Comparison of ENCODE assay signal across 22 mouse cellular contexts in the genomic region with DNA sequence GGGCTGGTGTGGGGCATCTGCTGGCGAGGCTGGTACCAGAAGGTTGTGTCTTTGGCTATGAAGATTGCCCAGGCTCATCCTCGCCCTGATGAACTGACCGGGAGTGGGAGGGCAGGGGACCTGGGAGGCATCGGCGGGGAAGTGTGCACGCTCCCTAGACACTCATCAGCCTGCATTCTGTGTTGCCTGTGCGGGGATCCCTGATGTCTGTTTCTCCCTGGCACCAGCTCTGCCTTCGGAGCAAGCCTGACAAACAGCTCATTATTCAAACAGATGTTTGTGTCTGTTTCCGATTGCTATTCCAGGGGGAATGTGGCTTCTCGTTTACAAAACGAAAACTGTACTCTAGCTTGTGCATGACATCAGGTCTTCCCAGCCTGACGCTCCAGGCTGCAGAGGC.
DNase-seq lines count a peak whose midpoint lies in the region; ATAC-seq and TF ChIP-seq lines count a peak whose summit lies in the region.
"Had no signal": no experiment of that assay in that cellular context is flagged by ENCODE, and none has a peak within 500 bp of the region (broad histone marks: within the 10 kb centered on the region; RNA-seq: fewer than 3 reads in every experiment).

No protein-coding gene starts in this region.

- ATAC-seq in hindbrain, embryonic 14.5 days (ENCODE audit: low FRiP score) = peak; percentile 46; the same call in 1 of the 2 replicates
- ATAC-seq in hindbrain, embryonic 12.5 days (ENCODE audit: low FRiP score) = no peak
- peak; percentile 39; the same call in 1 of the 2 replicates for ATAC-seq in neural tube, embryonic 14.5 days (ENCODE audit: low read depth)
- ATAC-seq in megakaryocyte progenitor cell, adult 5-6 weeks (replicated peaks; ENCODE audit: poor library complexity) = no peak
- ATAC-seq: inflammation-experienced regulatory T-cells, adult 6 months had no signal

- no peak overlapping the region for H3K4me3 ChIP-seq in hindbrain, embryonic 14.5 days (replicated peaks; ENCODE audit: low read length)
- H3K4me3 ChIP-seq in hindbrain, embryonic 12.5 days = no peak overlapping the region
- no peak overlapping the region for H3K4me3 ChIP-seq in neural tube, embryonic 14.5 days (ENCODE audit: low read depth, low read length)
- H3K4me3 ChIP-seq: embryonic facial prominence, embryonic 15.5 days; gastrocnemius, adult 2 months; layer of hippocampus, adult 2 months; limb, embryonic 15.5 days; liver, embryonic 15.5 days; neural tube, embryonic 12.5 days had no signal

- peak; percentile 58 for DNase-seq in hindbrain, embryonic 14.5 days (ENCODE audit: low spot score)
- DNase-seq in brain, adult 2 months (ENCODE audit: low read depth, low spot score) = peak; percentile 47
- DNase-seq in brain, embryonic 14.5 days (ENCODE audit: low read depth) = peak; percentile 79
- no peak for DNase-seq in left cerebral cortex, adult 18-20 months (ENCODE audit: low spot score in 2 of 2)
- DNase-seq: adrenal gland, adult 2 months; cerebellum, postnatal 14 days; gastrocnemius, adult 2 months; heart, postnatal 10 days; kidney, adult 2 months; kidney, postnatal 10 days; right cerebral cortex, postnatal 25 days had no signal

- no peaks in the 10 kb centered on the region for H3K36me3 ChIP-seq in hindbrain, embryonic 14.5 days (replicated peaks; ENCODE audit: control insufficient read depth, insufficient read depth)
- no peaks in the 10 kb centered on the region for H3K36me3 ChIP-seq in hindbrain, embryonic 12.5 days
- H3K36me3 ChIP-seq in neural tube, embryonic 14.5 days (ENCODE audit: control insufficient read depth, insufficient read depth, low read length) = no peaks in the 10 kb centered on the region
- H3K36me3 ChIP-seq: embryonic facial prominence, embryonic 15.5 days; limb, embryonic 15.5 days; liver, embryonic 15.5 days; neural tube, embryonic 12.5 days had no signal

- no peak for TF ChIP-seq POLR2A in brain, embryonic 14.5 days (IDR thresholded peaks at IDR 0.05; ENCODE audit: borderline replicate concordance, extremely low read depth, insufficient read depth, insufficient read length, poor library complexity, severe bottlenecking)

- no peak overlapping the region for H3K4me2 ChIP-seq in hindbrain, embryonic 14.5 days (replicated peaks)
- no peak overlapping the region for H3K4me2 ChIP-seq in hindbrain, embryonic 12.5 days (replicated peaks)
- H3K4me2 ChIP-seq in neural tube, embryonic 14.5 days (ENCODE audit: low read depth, low read length) = no peak overlapping the region
- H3K4me2 ChIP-seq: embryonic facial prominence, embryonic 15.5 days; heart, embryonic 11.5 days; limb, embryonic 15.5 days; liver, embryonic 15.5 days; neural tube, embryonic 12.5 days had no signal

- TF ChIP-seq CTCF in brain, embryonic 14.5 days (IDR thresholded peaks at IDR 0.05; ENCODE audit: borderline replicate concordance, extremely low read depth, insufficient read depth, insufficient read length) = no peak

- no peak overlapping the region for H3K9ac ChIP-seq in hindbrain, embryonic 14.5 days
- H3K9ac ChIP-seq in hindbrain, embryonic 12.5 days = no peak overlapping the region
- H3K9ac ChIP-seq in neural tube, embryonic 14.5 days (replicated peaks; ENCODE audit: low read depth, low read length) = no peak overlapping the region
- H3K9ac ChIP-seq: embryonic facial prominence, embryonic 15.5 days; limb, embryonic 15.5 days; liver, embryonic 15.5 days; neural tube, embryonic 12.5 days had no signal

- peaks cover 27% of the 10 kb centered on the region for H3K4me1 ChIP-seq in hindbrain, embryonic 14.5 days (replicated peaks; ENCODE audit: control insufficient read depth, insufficient read depth, low read length)
- peaks cover 15% of the 10 kb centered on the region for H3K4me1 ChIP-seq in hindbrain, embryonic 12.5 days
- peaks cover 16% of the 10 kb centered on the region for H3K4me1 ChIP-seq in neural tube, embryonic 14.5 days (ENCODE audit: control insufficient read depth, insufficient read depth, low read length)
- H3K4me1 ChIP-seq: embryonic facial prominence, embryonic 15.5 days; liver, embryonic 15.5 days; neural tube, embryonic 12.5 days had no signal

- H3K9me3 ChIP-seq in hindbrain, embryonic 14.5 days (ENCODE audit: control insufficient read depth, low read length) = no peaks in the 10 kb centered on the region
- no peaks in the 10 kb centered on the region for H3K9me3 ChIP-seq in hindbrain, embryonic 12.5 days (replicated peaks)
- no peaks in the 10 kb centered on the region for H3K9me3 ChIP-seq in neural tube, embryonic 14.5 days (ENCODE audit: control insufficient read depth, low read length)
- H3K9me3 ChIP-seq: embryonic facial prominence, embryonic 15.5 days; limb, embryonic 15.5 days; liver, embryonic 15.5 days; neural tube, embryonic 12.5 days had no signal

- H3K27me3 ChIP-seq in hindbrain, embryonic 14.5 days (ENCODE audit: control insufficient read depth, insufficient read depth, low read length) = no peaks in the 10 kb centered on the region
- no peaks in the 10 kb centered on the region for H3K27me3 ChIP-seq in hindbrain, embryonic 12.5 days
- no peaks in the 10 kb centered on the region for H3K27me3 ChIP-seq in neural tube, embryonic 14.5 days (ENCODE audit: control insufficient read depth, insufficient read depth, low read length)
- H3K27me3 ChIP-seq: embryonic facial prominence, embryonic 15.5 days; liver, embryonic 15.5 days; neural tube, embryonic 12.5 days had no signal

- 49% methylated on average over 12 of the region's 12 CpGs for WGBS in hindbrain, embryonic 14.5 days
- WGBS in hindbrain, embryonic 12.5 days = 67% methylated on average over 12 of the region's 12 CpGs
- WGBS in neural tube, embryonic 14.5 days = 48% methylated on average over 12 of the region's 12 CpGs

- H3K27ac ChIP-seq in hindbrain, embryonic 14.5 days = no peak overlapping the region
- no peak overlapping the region; the same call in 1 of the 2 replicates for H3K27ac ChIP-seq in hindbrain, embryonic 12.5 days
- 0 out of 2 replicates have a peak overlapping the region, but pooled peaks have one; percentile 30 for H3K27ac ChIP-seq in neural tube, embryonic 14.5 days (ENCODE audit: low read depth, low read length)
- H3K27ac ChIP-seq: embryonic facial prominence, embryonic 15.5 days; gastrocnemius, adult 2 months; layer of hippocampus, adult 2 months; limb, embryonic 15.5 days; liver, embryonic 15.5 days; neural tube, embryonic 12.5 days; stomach, postnatal 0 days had no signal

Comparison
In these comparisons a context has a peak if more than half of its experiments do, and no peak if none do; other contexts are left out.
1. ATAC-seq: peak in hindbrain, embryonic 14.5 days (single experiment) and neural tube, embryonic 14.5 days (single experiment); none in hindbrain, embryonic 12.5 days (single experiment) and megakaryocyte progenitor cell, adult 5-6 weeks (single experiment).
2. DNase-seq: peak in hindbrain, embryonic 14.5 days (single experiment), brain, adult 2 months (single experiment) and brain, embryonic 14.5 days (single experiment); none in left cerebral cortex, adult 18-20 months (0 of 2).